Mouse (Mus musculus): ENCODE measurements around the gene Zc3hav1l. TPM values are rescaled to one million over a fixed set of nuclear protein-coding genes. Genes with fewer than 3 reads are reported as not detected.

The Zc3hav1l gene
- polyA plus RNA-seq (2017; shearing (Covaris generic)): 0.80 TPM

GRCm38 (mm10) chr6:38298761-38299401, at the start of gene Zc3hav1l:
Gene Zc3hav1l (minus strand): TSS chr6:38299259.

GRCm38 (mm10) chr6:38253736-38254641, 45.1 kb downstream of the Zc3hav1l start, which contains the start of gene D630045J12Rik:
Gene D630045J12Rik (minus strand): TSS chr6:38254009.

Other genes with a start within 250 kb of the Zc3hav1l start
- not detected for gene Tmem213, start 190.0 kb downstream of the Zc3hav1l start, polyA plus RNA-seq (2017; shearing (Covaris generic))
- gene Atp6v0a4, start 174.7 kb downstream of the Zc3hav1l start, polyA plus RNA-seq (2017; shearing (Covaris generic)): not detected
- 0.37 TPM for gene D630045J12Rik, start 45.2 kb downstream of the Zc3hav1l start, polyA plus RNA-seq (2017; shearing (Covaris generic))
- 305 TPM for gene Zc3hav1, start 55.3 kb upstream of the Zc3hav1l start, polyA plus RNA-seq (2017; shearing (Covaris generic))
- 0.11 TPM for gene Ttc26, start 82.2 kb upstream of the Zc3hav1l start, polyA plus RNA-seq (2017; shearing (Covaris generic))
- 21.7 TPM for gene Ubn2, start 134.7 kb upstream of the Zc3hav1l start, polyA plus RNA-seq (2017; shearing (Covaris generic))
- 47.3 TPM for gene Fmc1, start 234.2 kb upstream of the Zc3hav1l start, polyA plus RNA-seq (2017; shearing (Covaris generic))